Mouse (Mus musculus) heart, embryonic 15.5 days (tissue): ENCODE measurements around the gene Nova2. TPM values are rescaled to one million over a fixed set of nuclear protein-coding genes. Genes with fewer than 3 reads are reported as not detected.
A peak's percentile ranks its signal among the peaks of the same experiment; 100 is the strongest.

Experiments used
- ATAC-seq: fragments of 200-750 bp; cut with Nextera tagmentation; replicated peaks from 2 replicates; pipeline ENCODE4 v1.8.0; 2017; ENCODE audit warnings: low read depth, moderate TSS enrichment; ENCODE audit not compliant: insufficient number of reproducible peaks, insufficient read depth, low FRiP score
- H3K27ac ChIP-seq: fragments of 300-500 bp; sonication (generic); 2 replicates; pipeline ENCODE4 v1.5.1; 2015; ENCODE audit warnings: mild to moderate bottlenecking, inconsistent platforms
- H3K27me3 ChIP-seq: fragments of 300-500 bp; sonication (generic); 2 replicates; pipeline ENCODE4 v1.6.1; 2015; ENCODE audit warnings: inconsistent platforms
- H3K36me3 ChIP-seq: fragments of 300-500 bp; sonication (generic); 2 replicates; pipeline ENCODE4 v1.6.1; 2015; ENCODE audit warnings: mild to moderate bottlenecking, inconsistent platforms
- H3K4me1 ChIP-seq: fragments of 300-500 bp; sonication (generic); replicated peaks from 2 replicates; pipeline ENCODE4 v1.6.1; 2015; ENCODE audit warnings: inconsistent platforms
- H3K4me2 ChIP-seq: fragments of 300-500 bp; sonication (generic); 2 replicates; pipeline ENCODE4 v1.6.1; 2015; ENCODE audit warnings: inconsistent platforms, mild to moderate bottlenecking, moderate library complexity
- H3K4me3 ChIP-seq: fragments of 300-500 bp; sonication (generic); 2 replicates; pipeline ENCODE4 v1.5.1; 2015; ENCODE audit warnings: mild to moderate bottlenecking, inconsistent platforms
- H3K9ac ChIP-seq: fragments of 300-500 bp; sonication (generic); 2 replicates; pipeline ENCODE4 v1.6.1; 2015; ENCODE audit warnings: mild to moderate bottlenecking, inconsistent platforms
- H3K9me3 ChIP-seq: fragments of 300-500 bp; sonication (generic); replicated peaks from 2 replicates; pipeline ENCODE4 v1.6.1; 2016; ENCODE audit warnings: inconsistent platforms
- WGBS: fragments of 180-500 bp; shearing (Covaris S2); methylation state at CpG from one replicate; pipeline ENCODE4 v1.1.7; 2015; ENCODE audit warnings: mixed read lengths; 5-methylcytosine and 5-hydroxymethylcytosine counted together
- polyA plus RNA-seq: library from polyadenylated mRNA; unstranded; fragments of >200 nt; fragmentation: Nextera tagmentation; extraction: Ambion mirVana; gene quantifications from 2 replicates; pipeline ENCODE4 v1.2.1, GENCODE M21; 2015

The Nova2 gene
- polyA plus RNA-seq, 1 experiment from 2014 or later: 0.53 TPM

GRCm38 (mm10) chr7:18926041-18926790 is 528 bp downstream of the Nova2 start:
- no peaks in the 10 kb centered on the region for H3K36me3 ChIP-seq
- peaks cover 61% of the 10 kb centered on the region for H3K27me3 ChIP-seq
- H3K27ac ChIP-seq: peak overlapping the region; percentile 54; the same call in 1 of the 2 replicates
- ATAC-seq: 0 out of 2 replicates have a peak, but pooled peaks have one; percentile 19
- peak overlapping the region; percentile 95 for H3K4me2 ChIP-seq
- 4% methylated on average over 37 of the region's 42 CpGs for WGBS
- peak overlapping the region; percentile 68 for H3K9ac ChIP-seq
- H3K4me3 ChIP-seq: peak overlapping the region; percentile 60
- H3K4me1 ChIP-seq: peaks cover 12% of the 10 kb centered on the region
- no peaks in the 10 kb centered on the region for H3K9me3 ChIP-seq

DNA sequence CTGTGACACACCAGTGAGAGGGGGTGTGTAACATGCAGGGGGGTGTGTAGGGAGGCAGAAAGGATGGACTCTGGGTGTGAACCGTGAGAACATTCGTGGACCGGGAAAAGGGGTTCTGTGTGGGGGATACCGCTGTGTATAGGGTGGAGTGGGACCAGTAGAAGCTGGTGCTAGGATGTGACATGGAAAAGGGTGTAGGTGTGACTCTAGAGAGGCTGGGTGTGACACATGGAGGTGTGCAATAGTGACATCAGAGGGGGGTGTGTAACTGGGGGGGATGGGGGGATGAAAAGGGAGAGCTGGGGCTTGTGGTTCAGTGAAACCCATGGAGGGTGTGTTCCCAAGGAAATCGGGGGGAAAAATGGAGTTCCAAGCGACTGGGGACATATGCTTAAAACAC is 1.2 kb downstream of the Nova2 start:
- H3K27ac ChIP-seq: peak overlapping the region; percentile 2
- 45% methylated on average over 6 of the region's 6 CpGs for WGBS
- H3K9me3 ChIP-seq: no peaks in the 10 kb centered on the region
- no peak for ATAC-seq
- peaks cover 57% of the 10 kb centered on the region for H3K27me3 ChIP-seq
- H3K4me3 ChIP-seq: peak overlapping the region; percentile 60
- no peak overlapping the region for H3K9ac ChIP-seq
- H3K4me1 ChIP-seq: peaks cover 11% of the 10 kb centered on the region
- H3K4me2 ChIP-seq: peak overlapping the region; percentile 95
- no peaks in the 10 kb centered on the region for H3K36me3 ChIP-seq

DNA sequence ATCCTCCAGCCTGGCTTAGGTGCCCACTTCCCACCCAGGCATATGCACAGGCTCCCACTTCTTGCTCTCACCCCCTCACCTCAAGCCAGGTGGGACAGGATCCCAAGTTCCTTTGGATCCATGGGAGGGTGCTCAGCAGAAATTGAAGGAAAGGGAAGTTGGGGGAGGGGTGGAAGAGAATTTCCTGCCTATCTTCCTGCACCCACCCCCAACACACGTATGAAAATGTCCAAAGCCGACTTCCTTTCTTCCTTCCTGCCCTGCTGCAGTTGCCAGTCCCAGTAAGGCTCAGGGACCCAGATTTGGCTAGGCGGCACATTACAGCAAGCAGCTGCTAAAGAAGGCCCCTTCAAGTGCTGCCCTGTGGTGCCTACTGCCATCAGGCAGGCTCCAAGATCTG is 2.1 kb downstream of the Nova2 start:
- H3K4me1 ChIP-seq: peaks cover 11% of the 10 kb centered on the region
- ATAC-seq: no peak
- H3K36me3 ChIP-seq: no peaks in the 10 kb centered on the region
- no peaks in the 10 kb centered on the region for H3K9me3 ChIP-seq
- peak overlapping the region; percentile 60; the same call in 1 of the 2 replicates for H3K4me3 ChIP-seq
- peak overlapping the region; percentile 2 for H3K27ac ChIP-seq
- peaks cover 53% of the 10 kb centered on the region for H3K27me3 ChIP-seq
- H3K4me2 ChIP-seq: peak overlapping the region; percentile 95
- 26% methylated on average over 3 of the region's 3 CpGs for WGBS
- H3K9ac ChIP-seq: no peak overlapping the region

DNA sequence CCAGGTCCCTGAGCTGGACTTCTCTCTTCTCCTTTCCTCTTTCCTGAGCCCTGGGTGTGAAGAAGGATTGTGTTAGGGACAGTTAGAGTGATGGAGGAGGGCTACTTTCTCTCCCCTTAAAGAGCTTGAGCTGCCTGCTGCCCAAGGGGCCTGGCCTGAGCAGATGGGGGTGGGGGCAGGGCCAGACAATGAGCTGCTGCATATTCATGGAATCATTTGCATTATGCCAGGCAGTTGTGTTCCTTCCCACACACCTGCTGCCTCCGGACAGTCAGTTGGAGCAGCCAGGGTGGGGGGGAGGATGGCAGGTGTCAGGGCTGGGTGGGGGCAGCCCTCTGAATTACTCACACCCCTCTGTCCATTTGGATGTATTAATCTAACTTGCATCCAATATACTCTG is 16.7 kb downstream of the Nova2 start:
- Histone ChIP-seq H3K36me3 (no peaks in the 10 kb centered on the region), H3K9me3 (no peaks in the 10 kb centered on the region), H3K27ac (no peak overlapping the region), H3K27me3 (no peaks in the 10 kb centered on the region), H3K4me2 (no peak overlapping the region), H3K4me3 (no peak overlapping the region), H3K4me1 (no peaks in the 10 kb centered on the region), H3K9ac (no peak overlapping the region)
- no peak for ATAC-seq
- 18% methylated on average over 1 of the region's 1 CpGs for WGBS

GRCm38 (mm10) chr7:18942815-18943214 is 17.1 kb downstream of the Nova2 start:
- Histone ChIP-seq H3K4me3 (no peak overlapping the region), H3K9ac (no peak overlapping the region), H3K4me2 (no peak overlapping the region), H3K4me1 (no peaks in the 10 kb centered on the region), H3K9me3 (no peaks in the 10 kb centered on the region), H3K27me3 (no peaks in the 10 kb centered on the region), H3K36me3 (no peaks in the 10 kb centered on the region), H3K27ac (no peak overlapping the region)
- WGBS: 60% methylated on average over 9 of the region's 9 CpGs
- no peak for ATAC-seq

- Histone ChIP-seq H3K36me3 (no peaks in the 10 kb centered on the region), H3K9me3 (no peaks in the 10 kb centered on the region), H3K27me3 (peaks cover 9% of the 10 kb centered on the region), H3K27ac (0 out of 2 replicates have a peak overlapping the region, but pooled peaks have one; percentile 23), H3K4me1 (peaks cover 2% of the 10 kb centered on the region; the same call in 1 of the 2 replicates), H3K9ac (no peak overlapping the region), H3K4me3 (no peak overlapping the region), H3K4me2 (no peak overlapping the region)
- 49% methylated on average over 6 of the region's 6 CpGs for WGBS
- peak; percentile 60; the same call in 1 of the 2 replicates for ATAC-seq
Measured at GRCm38 (mm10) chr7:18948151-18948550, 22.5 kb downstream of the Nova2 start.

DNA sequence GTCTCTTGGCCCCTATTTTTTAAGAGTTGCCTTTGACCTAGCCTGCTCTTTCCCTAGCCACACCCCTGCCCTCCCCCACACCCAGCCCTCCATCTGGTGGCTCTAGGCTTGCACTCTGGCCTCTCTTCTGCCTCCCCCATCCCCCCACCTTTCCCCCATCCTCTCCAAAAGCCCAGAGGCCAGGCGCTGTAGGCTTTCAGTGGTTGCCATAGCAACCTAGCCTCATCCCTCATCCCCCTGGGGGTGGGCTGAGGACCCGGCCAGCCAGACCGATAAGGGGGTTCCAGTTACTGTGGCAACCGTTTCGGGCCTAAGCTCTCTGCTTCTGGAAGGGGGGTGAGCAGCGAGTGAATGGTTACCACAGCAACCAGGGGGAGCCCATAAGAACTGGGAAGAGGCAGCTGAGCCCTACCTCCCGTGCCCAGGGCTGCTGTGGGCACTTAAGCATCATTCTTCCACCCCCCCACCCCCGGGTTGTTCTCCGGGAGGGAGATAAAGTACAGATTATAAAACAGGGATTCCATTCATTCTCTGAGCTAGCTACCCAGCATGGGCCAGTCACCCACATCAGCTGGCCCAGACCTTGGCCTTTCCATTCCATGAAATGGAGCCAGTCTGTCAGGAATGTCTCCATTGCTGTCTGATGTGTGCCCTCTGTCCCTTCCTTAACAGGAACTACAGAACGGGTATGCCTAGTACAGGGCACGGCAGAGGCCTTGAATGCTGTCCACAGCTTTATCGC is 24.3 kb downstream of the Nova2 start:
- H3K27ac ChIP-seq: no peak overlapping the region
- H3K4me1 ChIP-seq: peaks cover 2% of the 10 kb centered on the region; the same call in 1 of the 2 replicates
- H3K36me3 ChIP-seq: no peaks in the 10 kb centered on the region
- no peak overlapping the region for H3K4me2 ChIP-seq
- no peaks in the 10 kb centered on the region for H3K9me3 ChIP-seq
- no peak overlapping the region for H3K4me3 ChIP-seq
- no peak; the same call in 1 of the 2 replicates for ATAC-seq
- peaks cover 9% of the 10 kb centered on the region for H3K27me3 ChIP-seq
- H3K9ac ChIP-seq: no peak overlapping the region
- 31% methylated on average over 12 of the region's 12 CpGs for WGBS

DNA sequence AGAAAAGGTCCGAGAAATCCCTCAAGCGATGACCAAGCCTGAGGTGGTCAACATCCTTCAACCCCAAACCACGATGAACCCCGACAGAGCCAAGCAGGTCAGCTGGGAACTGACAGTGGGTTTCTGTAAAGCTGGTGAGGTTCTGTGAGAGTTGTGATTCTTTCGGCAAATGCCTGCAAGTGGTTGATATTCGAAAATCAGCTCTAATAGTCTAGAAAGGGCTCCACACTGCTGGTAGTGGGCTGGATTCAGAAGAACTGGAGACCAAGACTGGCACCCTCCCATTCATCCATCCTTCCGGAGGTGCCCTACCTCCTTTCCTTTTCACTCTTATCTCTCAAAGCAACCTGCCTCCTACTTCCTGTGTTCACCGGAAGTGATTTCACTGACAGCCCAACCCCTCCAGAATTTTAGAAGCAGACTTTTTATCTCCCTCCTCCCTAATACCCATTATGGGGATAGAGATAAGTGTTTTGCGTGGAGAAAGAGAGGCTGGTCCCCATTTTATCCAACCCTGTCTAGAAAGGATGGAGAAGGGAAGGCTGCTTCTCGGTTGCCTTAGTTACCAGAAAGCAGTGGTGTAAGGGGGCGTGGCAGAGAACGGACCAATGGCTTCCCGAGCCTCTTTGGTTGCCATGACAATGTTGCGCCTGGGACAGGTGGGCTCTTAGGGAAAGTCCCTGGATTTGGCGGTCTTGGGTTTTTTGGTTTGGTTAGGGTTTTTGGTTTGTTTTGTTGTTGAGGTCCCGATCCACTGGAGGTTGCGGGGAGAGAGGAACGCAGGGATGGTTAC is 25.0 kb downstream of the Nova2 start:
- Histone ChIP-seq H3K27me3 (peaks cover 9% of the 10 kb centered on the region), H3K4me1 (peaks cover 2% of the 10 kb centered on the region; the same call in 1 of the 2 replicates), H3K27ac (no peak overlapping the region), H3K9ac (no peak overlapping the region), H3K9me3 (no peaks in the 10 kb centered on the region), H3K36me3 (no peaks in the 10 kb centered on the region), H3K4me2 (no peak overlapping the region), H3K4me3 (no peak overlapping the region)
- no peak for ATAC-seq
- 25% methylated on average over 18 of the region's 18 CpGs for WGBS

- Histone ChIP-seq H3K9me3 (no peaks in the 10 kb centered on the region), H3K27ac (no peak overlapping the region), H3K4me2 (no peak overlapping the region), H3K36me3 (no peaks in the 10 kb centered on the region), H3K4me1 (peaks cover 2% of the 10 kb centered on the region; the same call in 1 of the 2 replicates), H3K27me3 (peaks cover 12% of the 10 kb centered on the region), H3K9ac (no peak overlapping the region), H3K4me3 (no peak overlapping the region)
- ATAC-seq: no peak
- WGBS: 18% methylated on average over 15 of the region's 15 CpGs
Measured at GRCm38 (mm10) chr7:18951397-18951796, 25.7 kb downstream of the Nova2 start.

DNA sequence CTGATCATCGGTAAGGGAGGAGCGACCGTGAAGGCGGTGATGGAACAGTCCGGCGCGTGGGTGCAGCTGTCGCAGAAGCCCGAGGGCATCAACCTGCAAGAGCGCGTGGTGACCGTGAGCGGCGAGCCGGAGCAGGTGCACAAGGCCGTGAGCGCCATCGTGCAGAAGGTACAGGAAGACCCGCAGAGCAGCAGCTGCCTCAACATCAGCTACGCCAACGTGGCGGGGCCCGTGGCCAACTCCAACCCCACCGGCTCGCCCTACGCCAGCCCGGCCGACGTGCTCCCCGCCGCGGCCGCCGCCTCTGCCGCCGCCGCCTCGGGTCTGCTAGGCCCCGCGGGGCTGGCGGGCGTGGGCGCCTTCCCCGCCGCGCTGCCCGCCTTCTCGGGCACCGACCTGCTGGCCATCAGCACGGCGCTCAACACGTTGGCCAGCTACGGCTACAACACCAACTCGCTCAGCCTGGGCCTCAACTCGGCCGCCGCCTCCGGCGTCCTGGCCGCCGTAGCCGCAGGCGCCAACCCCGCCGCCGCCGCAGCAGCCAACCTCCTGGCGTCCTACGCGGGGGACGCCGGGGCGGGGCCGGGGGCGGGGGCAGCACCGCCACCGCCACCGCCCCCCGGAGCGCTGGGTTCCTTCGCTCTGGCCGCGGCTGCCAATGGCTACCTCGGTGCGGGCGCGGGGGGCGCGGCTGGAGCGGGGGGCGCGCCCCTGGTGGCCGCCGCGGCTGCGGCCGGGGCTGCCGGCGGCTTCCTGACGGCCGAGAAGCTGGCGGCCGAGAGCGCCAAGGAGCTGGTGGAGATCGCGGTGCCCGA is 32.1 kb downstream of the Nova2 start:
- H3K4me3 ChIP-seq: peak overlapping the region; percentile 63
- WGBS: under 1% methylated on average over 103 of the region's 107 CpGs
- peak overlapping the region; percentile 98 for H3K4me2 ChIP-seq
- H3K4me1 ChIP-seq: peaks cover 25% of the 10 kb centered on the region
- no peaks in the 10 kb centered on the region for H3K9me3 ChIP-seq
- H3K27ac ChIP-seq: peak overlapping the region; percentile 48
- no peaks in the 10 kb centered on the region for H3K36me3 ChIP-seq
- peak; percentile 82 for ATAC-seq
- peak overlapping the region; percentile 60 for H3K9ac ChIP-seq
- peaks cover 55% of the 10 kb centered on the region for H3K27me3 ChIP-seq
